Mouse (Mus musculus) urinary bladder, adult 2 months (tissue): ENCODE data around the gene Cntrob. TPM values are rescaled to one million over a fixed set of nuclear protein-coding genes. Genes with fewer than 3 reads are reported as not detected.

Experiments used
- polyA plus RNA-seq: library from polyadenylated mRNA; depleted of rRNA; stranded (reverse); fragments of >200 nt; gene quantifications from 2 replicates; pipeline ENCODE4 v1.2.3, GENCODE M21; 2012; rRNA removed

The Cntrob gene
- polyA plus RNA-seq, 1 experiment, result 10.8 TPM

Other genes starting within 250 kb of the Cntrob start
- gene Vamp2, start 235.3 kb downstream of the Cntrob start, polyA plus RNA-seq, result 163 and 180 TPM in 2 replicates
- gene Per1, start 228.6 kb downstream of the Cntrob start, polyA plus RNA-seq, result 26.8 and 28.5 TPM in 2 replicates
- gene Hes7, start 203.4 kb downstream of the Cntrob start, polyA plus RNA-seq, result 0.24 and 0.37 TPM in 2 replicates
- gene 9130213A22Rik, start 201.2 kb downstream of the Cntrob start, polyA plus RNA-seq, result 0.74 and 0.78 TPM in 2 replicates
- 4.2 and 5.4 TPM in 2 replicates for gene Aloxe3, start 197.9 kb downstream of the Cntrob start, polyA plus RNA-seq
- gene Alox12b, start 166.8 kb downstream of the Cntrob start, polyA plus RNA-seq, result 0.03 TPM in 1 of 2 replicates, not detected in the other
- 0.14 and 0.60 TPM in 2 replicates for gene Alox8, start 125.9 kb downstream of the Cntrob start, polyA plus RNA-seq
- 0.01 and 0.03 TPM in 2 replicates for gene Gucy2e, start 86.7 kb downstream of the Cntrob start, polyA plus RNA-seq
- gene Trappc1, start 205 bp upstream of the Cntrob start, polyA plus RNA-seq, result 56.2 and 60.4 TPM in 2 replicates
- 1.6 TPM in 2 replicates for gene Kcnab3, start 2.5 kb upstream of the Cntrob start, polyA plus RNA-seq
- gene Rnf227, start 16.7 kb upstream of the Cntrob start, polyA plus RNA-seq, result 3.0 and 4.2 TPM in 2 replicates
- 85.5 and 132 TPM in 2 replicates for gene Chd3, start 45.6 kb upstream of the Cntrob start, polyA plus RNA-seq
- 143 and 188 TPM in 2 replicates for gene Naa38, start 71.7 kb upstream of the Cntrob start, polyA plus RNA-seq
- gene Cyb5d1, start 71.9 kb upstream of the Cntrob start, polyA plus RNA-seq, result 43.0 and 48.0 TPM in 2 replicates
- 11.5 and 11.6 TPM in 2 replicates for gene Tmem88, start 74.5 kb upstream of the Cntrob start, polyA plus RNA-seq
- 3.3 and 10.7 TPM in 2 replicates for gene Kdm6b, start 89.9 kb upstream of the Cntrob start, polyA plus RNA-seq
- gene Dnah2, start 225.3 kb upstream of the Cntrob start, polyA plus RNA-seq, result 0.19 and 0.22 TPM in 2 replicates
- gene Efnb3, start 236.4 kb upstream of the Cntrob start, polyA plus RNA-seq, result 0.99 and 1.1 TPM in 2 replicates